18 mouse cellular contexts compared by ENCODE assay signal in the genomic region with DNA sequence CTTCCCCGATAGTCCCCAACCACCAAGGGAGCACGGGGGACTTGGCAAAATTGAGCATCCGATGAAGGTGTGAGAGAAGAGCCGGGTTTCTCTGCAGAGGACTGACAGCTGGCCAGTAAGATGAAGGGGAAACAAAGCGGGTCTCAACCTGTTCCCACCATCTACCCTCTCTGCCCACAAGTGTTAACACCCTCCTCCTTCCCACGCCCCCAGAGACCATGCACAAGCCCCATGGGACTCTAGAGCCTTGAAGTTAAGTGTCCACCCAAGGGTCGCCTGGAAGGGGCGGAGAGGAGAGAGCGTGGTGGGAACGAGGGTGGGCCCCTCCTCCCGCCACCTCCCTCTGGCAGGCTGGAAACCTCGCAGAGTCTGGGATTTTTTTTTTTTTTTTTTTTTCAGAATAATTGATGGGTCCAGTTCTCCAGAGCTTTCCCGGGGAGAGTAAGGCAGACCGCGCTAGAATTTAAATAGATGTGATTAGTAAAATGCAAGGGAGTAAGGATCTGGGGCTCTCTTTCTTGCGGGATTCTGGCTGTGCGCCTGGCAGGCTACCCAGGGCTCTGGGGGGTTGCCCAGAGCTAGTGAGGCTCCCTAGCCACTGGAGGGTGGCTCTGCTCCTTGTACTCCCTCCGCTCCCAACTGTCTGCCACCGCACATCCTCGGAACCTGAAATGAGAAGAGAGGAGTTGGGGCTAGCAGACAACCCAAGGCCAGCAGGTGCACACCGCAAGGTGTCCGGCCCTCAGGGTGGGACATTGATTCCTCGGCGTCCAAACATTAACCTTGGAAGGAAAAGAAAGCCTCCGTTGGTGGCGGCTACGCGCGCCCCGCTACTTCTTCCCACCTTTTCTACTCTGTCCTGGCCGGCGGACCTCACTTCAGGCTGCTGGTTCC. TPM values are rescaled to one million over a fixed set of nuclear protein-coding genes. Genes with fewer than 3 reads are reported as not detected.
DNase-seq lines count a peak whose midpoint lies in the region; ATAC-seq and TF ChIP-seq lines count a peak whose summit lies in the region.
"Had no signal": no experiment of that assay in that cellular context is flagged by ENCODE, and none has a peak within 500 bp of the region (broad histone marks: within the 10 kb centered on the region; RNA-seq: fewer than 3 reads in every experiment).

No protein-coding gene starts in this region.

- no peak overlapping the region for H3K9ac ChIP-seq in embryonic facial prominence, embryonic 15.5 days
- H3K9ac ChIP-seq in hindbrain, embryonic 14.5 days = peak overlapping the region; percentile 36
- peak overlapping the region; percentile 43 for H3K9ac ChIP-seq in midbrain, embryonic 16.5 days (ENCODE audit: low read depth, low read length)
- H3K9ac ChIP-seq: embryonic facial prominence, embryonic 13.5 days had no signal

- no peaks in the 10 kb centered on the region for H3K36me3 ChIP-seq in E14TG2a.4 (ENCODE audit: insufficient read depth, low read length)
- no peaks in the 10 kb centered on the region for H3K36me3 ChIP-seq in embryonic facial prominence, embryonic 15.5 days
- H3K36me3 ChIP-seq in hindbrain, embryonic 14.5 days (replicated peaks; ENCODE audit: control insufficient read depth, insufficient read depth) = no peaks in the 10 kb centered on the region
- no peaks in the 10 kb centered on the region for H3K36me3 ChIP-seq in midbrain, embryonic 16.5 days (ENCODE audit: control insufficient read depth, insufficient read depth, low read length)
- H3K36me3 ChIP-seq: embryonic facial prominence, embryonic 13.5 days had no signal

- H3K4me1 ChIP-seq in E14TG2a.4 (replicated peaks; ENCODE audit: low read depth, low read length) = peaks cover 62% of the 10 kb centered on the region
- H3K4me1 ChIP-seq in embryonic facial prominence, embryonic 15.5 days = no peaks in the 10 kb centered on the region
- H3K4me1 ChIP-seq in hindbrain, embryonic 14.5 days (replicated peaks; ENCODE audit: control insufficient read depth, insufficient read depth, low read length) = peaks cover 16% of the 10 kb centered on the region
- H3K4me1 ChIP-seq in midbrain, embryonic 16.5 days (ENCODE audit: control insufficient read depth, insufficient read depth, low read length) = peaks cover 14% of the 10 kb centered on the region

- H3K4me3 ChIP-seq in E14TG2a.4 (replicated peaks; ENCODE audit: low read length) = peak overlapping the region; percentile 69
- no peak overlapping the region for H3K4me3 ChIP-seq in embryonic facial prominence, embryonic 15.5 days (replicated peaks)
- peak overlapping the region; percentile 20 for H3K4me3 ChIP-seq in hindbrain, embryonic 14.5 days (replicated peaks; ENCODE audit: low read length)
- peak overlapping the region; percentile 29 for H3K4me3 ChIP-seq in midbrain, embryonic 16.5 days (ENCODE audit: low read depth, low read length)
- H3K4me3 ChIP-seq: embryonic facial prominence, embryonic 13.5 days had no signal

- under 1% methylated on average over 32 of the region's 32 CpGs for WGBS in embryonic facial prominence, embryonic 15.5 days
- WGBS in hindbrain, embryonic 14.5 days = 2% methylated on average over 32 of the region's 32 CpGs
- under 1% methylated on average over 31 of the region's 32 CpGs for WGBS in midbrain, embryonic 16.5 days

- no peak overlapping the region; the same call in 1 of the 2 replicates for H3K4me2 ChIP-seq in embryonic facial prominence, embryonic 15.5 days (replicated peaks)
- H3K4me2 ChIP-seq in hindbrain, embryonic 14.5 days (replicated peaks) = peak overlapping the region; percentile 43
- peak overlapping the region; percentile 56 for H3K4me2 ChIP-seq in midbrain, embryonic 16.5 days (ENCODE audit: low read length)
- H3K4me2 ChIP-seq: embryonic facial prominence, embryonic 13.5 days; liver, embryonic 11.5 days had no signal

- no peak for DNase-seq in hindbrain, embryonic 14.5 days (ENCODE audit: low spot score)
- no peak for DNase-seq in lung, postnatal 4 days
- DNase-seq in right cerebral cortex, postnatal 25 days = no peak
- no peak for DNase-seq in spleen, adult 18-20 months
- no peak for DNase-seq in adrenal gland, adult 2 months
- DNase-seq: adrenal gland, postnatal 25 days; cerebellum, adult 11 months; gastrocnemius, postnatal 10 days; kidney, adult 9 months had no signal

- no peak for TF ChIP-seq CTCF in E14TG2a.4 (conservative IDR thresholded peaks at IDR 0.05; ENCODE audit: low read length)

- H3K27me3 ChIP-seq in E14TG2a.4 (ENCODE audit: insufficient read depth, low read length) = peaks cover 67% of the 10 kb centered on the region
- peaks cover 77% of the 10 kb centered on the region for H3K27me3 ChIP-seq in embryonic facial prominence, embryonic 15.5 days
- H3K27me3 ChIP-seq in hindbrain, embryonic 14.5 days (ENCODE audit: control insufficient read depth, insufficient read depth, low read length) = peaks cover 90% of the 10 kb centered on the region
- H3K27me3 ChIP-seq in midbrain, embryonic 16.5 days (ENCODE audit: control insufficient read depth, insufficient read depth, low read depth, low read length) = peaks cover 42% of the 10 kb centered on the region

- 0 out of 2 replicates have a peak, but pooled peaks have one; percentile 29 for ATAC-seq in embryonic facial prominence, embryonic 15.5 days (ENCODE audit: insufficient number of reproducible peaks, low FRiP score, low TSS enrichment, low read depth)
- peak; percentile 40 for ATAC-seq in hindbrain, embryonic 14.5 days (ENCODE audit: low FRiP score)
- ATAC-seq in midbrain, embryonic 16.5 days = peak; percentile 63

- no peaks in the 10 kb centered on the region for H3K9me3 ChIP-seq in E14TG2a.4 (ENCODE audit: low read length)
- no peaks in the 10 kb centered on the region for H3K9me3 ChIP-seq in embryonic facial prominence, embryonic 15.5 days (replicated peaks)
- no peaks in the 10 kb centered on the region for H3K9me3 ChIP-seq in hindbrain, embryonic 14.5 days (ENCODE audit: control insufficient read depth, low read length)
- no peaks in the 10 kb centered on the region for H3K9me3 ChIP-seq in midbrain, embryonic 16.5 days (replicated peaks; ENCODE audit: control insufficient read depth, low read length, poor library complexity, severe bottlenecking)
- H3K9me3 ChIP-seq: embryonic facial prominence, embryonic 13.5 days had no signal

- H3K27ac ChIP-seq in embryonic facial prominence, embryonic 15.5 days (replicated peaks) = no peak overlapping the region
- peak overlapping the region; percentile 60 for H3K27ac ChIP-seq in hindbrain, embryonic 14.5 days
- H3K27ac ChIP-seq in midbrain, embryonic 16.5 days (ENCODE audit: low read length) = peak overlapping the region; percentile 79
- H3K27ac ChIP-seq: embryonic facial prominence, embryonic 13.5 days; macrophage had no signal

RNA-seq across cellular contexts. Expression of gene Pou4f2, which starts 9.3 kb away (rescaled TPM):
- polyA plus RNA-seq in embryonic facial prominence, embryonic 15.5 days (2015; fragmentation: Nextera tagmentation; extraction: Ambion mirVana) = 0.07 TPM in 1 of 2 replicates, not detected in the other
- 6.1 and 6.2 TPM in 2 replicates for polyA plus RNA-seq in hindbrain, embryonic 14.5 days (2014; fragmentation: Nextera tagmentation; extraction: Ambion mirVana)
- 15.3 and 24.7 TPM in 2 replicates for polyA plus RNA-seq in midbrain, embryonic 16.5 days (2015; fragmentation: Nextera tagmentation; extraction: Ambion mirVana)
- total RNA-seq in adrenal gland, adult 2 months (2021) = not detected
- polyA plus RNA-seq in adrenal gland, adult 2 months (2012; rRNA removed) = not detected in 2 replicates
- total RNA-seq: adrenal gland, postnatal 25 days; gastrocnemius, postnatal 10 days had no signal
- polyA plus RNA-seq: C2C12; heart, postnatal 0 days; liver, embryonic 11.5 days; macrophage; small intestine, adult 2 months had no signal
